ENCODE assay signal across 13 mouse cellular contexts in the genomic region with DNA sequence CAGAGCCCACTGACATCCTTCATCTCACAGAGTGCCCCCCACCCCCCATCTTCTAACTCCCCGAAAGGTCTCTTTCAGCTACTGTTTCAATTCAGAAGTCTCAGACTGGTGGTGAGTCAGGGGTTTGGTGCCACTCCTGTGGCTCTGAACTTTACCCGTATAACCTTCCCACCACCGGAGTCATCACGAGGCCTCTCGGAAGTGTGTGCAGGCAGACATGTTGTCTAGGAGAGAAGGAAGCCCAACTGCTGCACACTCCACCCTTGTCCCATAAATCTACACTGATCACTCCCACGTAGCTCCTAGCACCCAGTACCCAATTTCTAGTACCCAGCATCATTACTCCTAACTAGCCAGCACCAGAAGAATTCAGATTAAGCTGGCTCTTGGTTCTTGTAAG. TPM values are rescaled to one million over a fixed set of nuclear protein-coding genes. Genes with fewer than 3 reads are reported as not detected.
"Had no signal": no experiment of that assay in that cellular context is flagged by ENCODE, and none has a peak within 500 bp of the region (broad histone marks: within the 10 kb centered on the region; RNA-seq: fewer than 3 reads in every experiment).

No protein-coding gene starts in this region.

- H3K36me3 ChIP-seq: liver, embryonic 13.5 days; lung, embryonic 15.5 days; midbrain, embryonic 13.5 days had no signal

- H3K9ac ChIP-seq: liver, embryonic 13.5 days; liver, postnatal 0 days; lung, embryonic 15.5 days; midbrain, embryonic 13.5 days had no signal

- DNase-seq: kidney, adult 8-10 months; kidney, postnatal 10 days; liver; liver, embryonic 13.5 days; liver, postnatal 0 days; lung, postnatal 14 days; thymus, postnatal 14 days had no signal

- H3K4me3 ChIP-seq: liver, embryonic 13.5 days; lung, embryonic 15.5 days; midbrain, embryonic 13.5 days had no signal

- ATAC-seq: liver, postnatal 0 days; midbrain, embryonic 13.5 days had no signal

- H3K27me3 ChIP-seq: liver, embryonic 13.5 days; lung, embryonic 15.5 days; midbrain, embryonic 13.5 days had no signal

- H3K9me3 ChIP-seq: liver, embryonic 13.5 days; lung, embryonic 15.5 days had no signal

- H3K4me1 ChIP-seq: liver, embryonic 13.5 days; midbrain, embryonic 13.5 days had no signal

- H3K27ac ChIP-seq: liver, embryonic 13.5 days; lung, embryonic 15.5 days; macrophage; midbrain, embryonic 13.5 days; stomach, postnatal 0 days had no signal

- H3K4me2 ChIP-seq: liver, embryonic 13.5 days; lung, embryonic 15.5 days; midbrain, embryonic 13.5 days had no signal

RNA-seq across cellular contexts. Expression of a gene that starts 38.3 kb away (rescaled TPM):
- total RNA-seq: megakaryocyte-erythroid progenitor cell, adult 5-6 weeks; neutrophil, adult 5-6 weeks had no signal
- polyA plus RNA-seq: macrophage had no signal
